Mouse (Mus musculus) cerebellum, adult 8-10 months (tissue): ENCODE data around the gene Arfip1.

Experiments
- DNase-seq: peaks from one replicate; pipeline ENCODE4 v3.0.0; 2022

Gene Arfip1

DNA sequence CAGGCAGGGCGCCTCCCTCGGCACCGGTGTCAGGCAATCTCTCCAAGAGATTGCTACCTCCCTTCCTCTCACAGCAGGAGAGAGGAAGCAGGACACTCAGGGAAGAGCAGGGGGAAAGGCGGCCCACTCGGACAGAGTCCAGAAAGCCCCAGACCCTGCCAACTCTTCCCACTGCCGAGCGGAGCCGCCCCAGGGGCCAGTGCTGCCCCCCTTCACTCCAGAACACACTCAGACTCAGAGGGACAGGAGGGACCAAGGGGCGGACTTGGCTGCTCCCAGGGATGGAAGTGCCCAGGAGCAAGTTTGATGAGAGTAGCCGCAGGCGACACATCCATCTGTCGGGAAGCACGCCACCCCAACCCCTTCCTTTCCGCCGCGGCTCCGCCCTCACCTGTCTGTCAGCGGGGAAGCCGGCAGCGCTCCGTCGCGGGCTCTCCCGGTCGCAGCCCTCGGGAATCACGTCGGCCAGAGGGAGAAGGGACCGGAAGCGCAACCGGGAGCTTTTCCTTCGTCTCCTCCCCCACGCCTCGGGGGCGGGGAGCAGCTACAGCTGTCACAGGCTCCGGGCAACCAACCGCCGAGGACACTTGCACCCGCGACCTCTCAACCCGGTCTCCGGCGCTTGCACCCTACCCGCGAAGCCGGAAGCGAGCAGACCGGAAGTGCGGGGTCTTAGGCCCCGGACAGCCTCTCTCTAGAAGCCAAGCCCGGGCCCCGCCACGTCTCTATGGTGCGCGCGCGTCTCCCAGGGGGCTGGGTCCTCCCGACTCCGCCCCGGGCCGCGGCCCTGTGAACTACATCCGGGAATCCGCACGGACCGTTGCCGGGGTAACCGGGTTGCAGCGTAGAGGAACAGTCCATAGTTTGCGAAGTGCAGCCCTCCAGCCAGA is at the start of gene Arfip1:
Gene Arfip1, minus strand, starts transcription at position 603 of the 890 bp plus-strand sequence.
- peak; percentile 92 for DNase-seq

DNA sequence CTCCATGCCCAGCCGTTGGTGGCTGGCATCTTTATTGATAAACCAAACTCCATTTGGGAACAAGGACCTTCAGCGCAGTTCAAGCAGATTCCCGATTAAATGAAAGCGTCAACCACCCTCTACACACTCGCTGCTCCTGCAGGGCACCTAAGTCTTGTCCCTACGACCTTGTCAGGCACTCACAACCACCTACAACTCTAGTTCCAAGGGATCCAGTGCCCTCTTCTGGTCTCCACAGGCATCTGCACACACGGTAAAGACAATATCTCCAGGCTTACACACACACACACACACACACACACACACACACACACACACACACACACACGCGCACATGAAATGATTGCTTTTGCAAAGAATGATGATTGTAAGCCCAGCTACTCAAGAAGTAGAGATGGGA is 49.2 kb upstream of the Arfip1 start:
- no peak for DNase-seq

GRCm38 (mm10) chr3:84622026-84622425 is 39.6 kb upstream of the Arfip1 start:
- DNase-seq = no peak

GRCm38 (mm10) chr3:84619725-84620124 is 37.3 kb upstream of the Arfip1 start:
- DNase-seq = no peak

- no peak for DNase-seq
These were observed 36.6 kb upstream of the Arfip1 start for GRCm38 (mm10) chr3:84619056-84619455.

GRCm38 (mm10) chr3:84618627-84619026 is 36.2 kb upstream of the Arfip1 start:
- no peak for DNase-seq

- no peak for DNase-seq
These were observed 33.4 kb upstream of the Arfip1 start for GRCm38 (mm10) chr3:84615856-84616225.

GRCm38 (mm10) chr3:84615050-84615855 is 32.8 kb upstream of the Arfip1 start:
- DNase-seq = peak; percentile 6

GRCm38 (mm10) chr3:84610183-84610710 is 27.8 kb upstream of the Arfip1 start:
- no peak for DNase-seq

- no peak for DNase-seq
These were observed 20.8 kb upstream of the Arfip1 start for GRCm38 (mm10) chr3:84603212-84603611.

GRCm38 (mm10) chr3:84602759-84603158 is 20.3 kb upstream of the Arfip1 start:
- no peak for DNase-seq

- no peak for DNase-seq
These were observed 19.6 kb upstream of the Arfip1 start for GRCm38 (mm10) chr3:84601870-84602495.

- no peak for DNase-seq
These were observed 16.3 kb upstream of the Arfip1 start for GRCm38 (mm10) chr3:84598756-84599155.

DNA sequence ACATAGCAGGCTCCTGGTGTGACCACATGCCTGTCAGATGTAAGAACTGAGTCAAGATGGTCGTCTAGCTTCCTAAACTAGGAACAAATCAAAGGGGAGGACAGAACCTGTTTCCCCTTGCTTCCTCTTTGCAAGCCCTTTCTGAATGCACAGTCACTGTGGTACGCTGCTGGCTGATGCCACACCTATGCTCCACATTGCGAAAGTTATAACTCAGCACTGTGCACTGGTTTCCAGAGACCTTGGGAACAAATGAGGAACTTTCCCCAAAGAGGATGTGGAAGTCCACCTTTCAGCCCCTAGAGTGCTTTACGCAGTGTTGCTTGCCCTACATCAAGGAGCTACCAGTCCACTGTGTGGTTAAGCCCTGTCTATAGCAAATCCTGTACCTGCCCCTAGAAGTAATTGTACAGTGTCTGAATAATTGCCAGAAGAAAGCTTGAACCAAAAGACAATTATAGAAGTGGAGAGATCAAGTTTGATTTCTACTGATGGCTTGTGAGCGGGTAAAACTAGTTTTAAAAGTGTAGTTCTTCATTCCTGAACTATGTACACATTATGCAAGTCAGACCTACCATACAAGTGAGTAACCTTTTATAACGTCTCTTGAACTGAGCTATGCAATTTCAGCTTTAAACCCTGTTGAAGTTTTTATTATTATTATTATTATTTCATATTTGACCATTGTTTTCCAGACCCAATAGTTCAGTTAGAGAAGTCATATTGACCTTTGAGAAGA is 15.7 kb upstream of the Arfip1 start:
- DNase-seq = no peak

GRCm38 (mm10) chr3:84595677-84596234 is 13.3 kb upstream of the Arfip1 start:
- DNase-seq = no peak

- no peak for DNase-seq
These were observed 12.7 kb upstream of the Arfip1 start for GRCm38 (mm10) chr3:84594894-84595676.

DNA sequence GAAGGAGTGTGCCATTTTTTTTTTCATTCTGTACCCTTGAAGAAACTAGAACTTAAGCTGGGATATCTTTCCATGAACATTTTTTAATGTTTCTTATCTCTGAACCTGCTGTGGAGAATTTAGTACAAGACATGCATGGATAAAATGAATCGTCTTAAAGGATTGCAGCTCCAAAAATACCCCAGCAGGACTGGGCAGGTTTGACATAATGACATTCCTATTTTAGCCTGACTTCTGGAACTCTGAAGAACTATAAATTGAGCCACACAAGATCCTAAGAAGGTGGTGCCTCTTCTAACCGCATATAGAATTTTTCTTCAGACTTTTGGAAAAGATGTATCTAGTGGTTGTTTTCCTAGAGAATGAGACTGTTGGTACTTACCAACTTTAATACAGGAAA is 10.8 kb upstream of the Arfip1 start, which contains the start of gene Tigd4:
Gene Tigd4, plus strand, starts transcription at position 301 of the 400 bp plus-strand sequence.
- no peak for DNase-seq

DNA sequence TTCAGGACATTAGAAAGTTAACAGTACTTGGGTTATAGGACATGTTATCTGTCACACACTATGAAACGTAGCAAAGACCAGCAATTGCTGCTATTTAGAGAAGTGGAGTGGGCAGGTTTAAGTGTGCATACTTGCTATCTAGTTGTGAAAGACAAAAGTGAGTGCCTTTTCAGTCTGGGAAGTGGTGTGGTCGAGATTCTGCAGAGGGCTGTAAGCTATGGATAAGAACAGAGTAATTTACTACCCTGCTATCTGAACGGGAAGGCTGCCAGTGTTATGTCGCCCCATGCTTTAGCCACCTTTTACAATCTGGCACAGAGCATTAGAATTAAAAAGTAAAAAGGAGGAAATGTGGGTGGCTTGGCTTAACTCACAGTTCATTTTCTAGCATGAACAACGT is 4.3 kb upstream of the Arfip1 start:
- no peak for DNase-seq

GRCm38 (mm10) chr3:84582913-84583276 is 470 bp upstream of the Arfip1 start:
- no peak for DNase-seq

- no peak for DNase-seq
These were observed 766 bp downstream of the Arfip1 start for GRCm38 (mm10) chr3:84581696-84582022.

GRCm38 (mm10) chr3:84580716-84581115 is 1.7 kb downstream of the Arfip1 start:
- DNase-seq = no peak
